Mouse (Mus musculus) hindbrain, embryonic 10.5 days (tissue): ENCODE results near the gene Gba2. TPM values are rescaled to one million over a fixed set of nuclear protein-coding genes. Genes with fewer than 3 reads are reported as not detected.

ENCODE experiments used
- DNase-seq: peaks from one replicate; pipeline ENCODE4 v3.0.0-alpha.2; 2017; ENCODE audit warnings: low spot score
- H3K27ac ChIP-seq: fragments of 300-500 bp; sonication (generic); 2 replicates; pipeline ENCODE4 v1.5.1; 2016; ENCODE audit warnings: mild to moderate bottlenecking, moderate library complexity
- H3K27me3 ChIP-seq: fragments of 300-500 bp; sonication (generic); 2 replicates; pipeline ENCODE4 v1.6.1; 2016; ENCODE audit warnings: mild to moderate bottlenecking; ENCODE audit not compliant: poor library complexity, insufficient read depth, severe bottlenecking
- H3K36me3 ChIP-seq: fragments of 300-500 bp; sonication (generic); 2 replicates; pipeline ENCODE4 v1.6.1; 2016; ENCODE audit warnings: mild to moderate bottlenecking, moderate library complexity
- H3K4me1 ChIP-seq: fragments of 300-500 bp; sonication (generic); replicated peaks from 2 replicates; pipeline ENCODE4 v1.6.1; 2016; ENCODE audit warnings: mild to moderate bottlenecking
- H3K4me3 ChIP-seq: fragments of 300-500 bp; sonication (generic); 2 replicates; pipeline ENCODE4 v1.5.1; 2016; ENCODE audit warnings: mild to moderate bottlenecking, moderate library complexity
- H3K9me3 ChIP-seq: fragments of 300-500 bp; sonication (generic); 2 replicates; pipeline ENCODE4 v1.6.1; 2016; ENCODE audit warnings: mild to moderate bottlenecking, moderate library complexity
- WGBS: fragments of 180-500 bp; shearing (Covaris S2); methylation state at CpG from one replicate; pipeline ENCODE4 v1.1.7; 2016; 5-methylcytosine and 5-hydroxymethylcytosine counted together
- polyA plus RNA-seq: library from polyadenylated mRNA; unstranded; fragments of >200 nt; fragmentation: Nextera tagmentation; extraction: Ambion mirVana; gene quantifications from 2 replicates; pipeline ENCODE4 v1.2.1, GENCODE M21; 2016

Gba2 gene
- polyA plus RNA-seq, 1 experiment from 2014 or later: 36.3 TPM

DNA sequence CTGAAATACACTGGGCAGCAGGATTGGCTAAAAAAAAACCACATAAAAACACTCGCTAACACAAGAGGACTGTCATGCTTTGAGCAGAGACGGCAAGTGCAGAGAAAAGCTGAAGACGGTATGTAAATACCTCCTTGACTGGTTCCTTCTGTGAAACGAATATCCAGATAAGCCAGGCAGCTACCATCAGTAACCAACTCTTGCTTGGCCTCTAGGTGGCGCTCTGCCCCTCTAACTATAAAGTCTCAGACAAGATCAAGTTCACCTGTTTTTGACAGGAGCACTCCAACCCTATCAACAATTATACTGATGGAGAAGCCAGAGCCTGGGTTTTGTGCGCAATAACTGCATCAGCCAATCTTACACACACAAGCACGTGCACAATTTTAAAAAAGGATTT lies 48.1 kb downstream of the Gba2 start:
- Histone ChIP-seq H3K27ac (no peak overlapping the region), H3K36me3 (peaks cover 51% of the 10 kb centered on the region), H3K27me3 (peaks cover 13% of the 10 kb centered on the region), H3K4me1 (no peaks in the 10 kb centered on the region), H3K4me3 (no peak overlapping the region), H3K9me3 (no peaks in the 10 kb centered on the region)
- peak; percentile 72 for DNase-seq
- 30% methylated on average over 7 of the region's 7 CpGs for WGBS

DNA sequence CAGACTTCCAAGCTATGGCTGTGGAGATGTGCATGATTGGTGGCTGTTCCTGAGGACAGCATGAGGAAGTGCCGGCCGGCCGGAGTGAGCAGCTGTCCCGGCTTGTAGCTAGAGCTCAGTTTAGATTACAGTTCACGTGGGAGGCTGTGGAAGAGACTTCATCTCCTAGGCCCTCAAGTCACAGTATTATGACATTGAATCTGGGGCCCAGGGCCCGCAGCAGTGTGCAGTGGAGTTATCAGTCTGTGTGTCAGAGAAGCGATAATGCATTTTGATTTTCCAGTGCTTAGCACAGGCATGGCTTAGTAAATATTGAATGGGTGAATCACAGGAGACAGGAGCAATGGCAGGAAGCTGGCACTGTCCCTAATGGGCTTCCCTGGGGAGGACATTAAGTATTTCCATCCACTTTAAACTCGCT lies 48.6 kb downstream of the Gba2 start:
- Histone ChIP-seq H3K4me1 (no peaks in the 10 kb centered on the region), H3K9me3 (no peaks in the 10 kb centered on the region), H3K27ac (no peak overlapping the region), H3K27me3 (peaks cover 18% of the 10 kb centered on the region), H3K4me3 (no peak overlapping the region), H3K36me3 (peaks cover 46% of the 10 kb centered on the region)
- DNase-seq: no peak
- 78% methylated on average over 8 of the region's 8 CpGs for WGBS

DNA sequence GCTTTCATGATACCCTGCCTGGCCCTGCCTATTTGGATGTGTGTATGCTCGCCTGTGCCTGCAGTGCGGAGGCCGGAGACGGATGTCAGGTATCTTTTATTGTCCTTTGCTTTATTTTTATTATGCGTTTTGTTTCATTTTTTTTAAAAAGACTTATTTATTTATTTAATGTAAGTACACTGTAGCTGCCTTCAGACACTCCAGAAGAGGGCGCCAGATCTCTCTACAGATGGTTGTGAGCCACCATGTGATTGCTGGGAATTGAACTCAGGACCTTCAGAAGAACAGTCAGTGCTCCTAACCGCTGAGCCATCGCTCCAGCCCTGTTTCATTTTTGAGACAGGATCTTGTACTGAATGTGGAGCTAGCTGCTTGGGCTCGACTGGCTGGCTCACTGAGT lies 50.2 kb downstream of the Gba2 start:
- H3K4me3 ChIP-seq: no peak overlapping the region
- peaks cover 12% of the 10 kb centered on the region for H3K4me1 ChIP-seq
- H3K27ac ChIP-seq: no peak overlapping the region
- H3K36me3 ChIP-seq: peaks cover 30% of the 10 kb centered on the region
- H3K9me3 ChIP-seq: no peaks in the 10 kb centered on the region
- 83% methylated on average over 9 of the region's 9 CpGs for WGBS
- no peak for DNase-seq
- peaks cover 34% of the 10 kb centered on the region for H3K27me3 ChIP-seq

DNA sequence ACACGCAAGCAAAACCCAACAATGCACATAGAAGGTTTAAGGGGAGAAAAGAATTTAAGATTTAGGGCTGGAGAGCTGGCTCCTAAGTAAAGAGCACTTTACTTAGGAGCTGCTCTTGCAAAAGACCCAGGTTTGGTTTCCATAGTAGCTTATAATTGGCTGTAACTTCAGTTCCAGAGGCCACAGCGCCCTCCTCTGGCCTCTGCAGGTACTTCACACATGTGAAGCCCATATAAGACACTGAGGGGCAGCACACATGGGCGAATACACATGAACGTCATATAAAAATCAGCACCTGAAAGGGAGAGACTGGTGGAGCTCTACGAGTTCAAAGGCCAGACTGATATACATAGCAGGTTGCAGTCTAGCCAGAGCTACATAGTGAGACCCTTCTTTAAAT lies 50.8 kb downstream of the Gba2 start:
- Histone ChIP-seq H3K27ac (no peak overlapping the region), H3K9me3 (no peaks in the 10 kb centered on the region), H3K27me3 (peaks cover 40% of the 10 kb centered on the region), H3K36me3 (peaks cover 24% of the 10 kb centered on the region), H3K4me3 (no peak overlapping the region), H3K4me1 (peaks cover 18% of the 10 kb centered on the region)
- no peak for DNase-seq
- WGBS: 69% methylated on average over 5 of the region's 5 CpGs

GRCm38 (mm10) chr4:43519956-43520355 lies 58.7 kb downstream of the Gba2 start:
- 13% methylated on average over 6 of the region's 6 CpGs for WGBS
- no peak overlapping the region for H3K27ac ChIP-seq
- H3K4me3 ChIP-seq: peak overlapping the region; percentile 35
- peak; percentile 89 for DNase-seq
- H3K9me3 ChIP-seq: no peaks in the 10 kb centered on the region
- H3K4me1 ChIP-seq: peaks cover 64% of the 10 kb centered on the region
- no peaks in the 10 kb centered on the region for H3K36me3 ChIP-seq
- peaks cover 73% of the 10 kb centered on the region for H3K27me3 ChIP-seq

DNA sequence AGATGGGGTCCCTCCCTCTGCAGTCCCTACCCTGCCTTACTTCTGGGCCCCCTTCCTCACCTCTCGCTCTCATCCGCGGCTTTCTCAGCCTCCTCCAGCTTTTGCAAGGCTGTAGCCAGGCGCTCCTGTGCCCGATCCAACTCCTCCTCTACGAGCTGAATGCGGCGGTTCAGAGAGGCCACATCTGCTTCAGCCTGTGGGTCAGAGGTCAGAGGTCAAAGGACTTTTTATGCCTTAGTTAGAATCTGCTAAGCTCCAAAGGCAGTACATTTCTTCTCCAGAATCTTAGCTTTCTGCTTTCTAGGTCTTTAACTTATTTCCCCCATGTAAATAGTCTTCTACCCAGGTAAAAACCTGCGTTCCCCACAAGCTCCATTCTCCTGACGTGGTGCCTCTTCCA lies 59.1 kb downstream of the Gba2 start:
- Histone ChIP-seq H3K36me3 (no peaks in the 10 kb centered on the region), H3K4me3 (peak overlapping the region; percentile 35), H3K9me3 (no peaks in the 10 kb centered on the region), H3K4me1 (peaks cover 63% of the 10 kb centered on the region), H3K27ac (peak overlapping the region; percentile 40; the same call in 1 of the 2 replicates), H3K27me3 (peaks cover 69% of the 10 kb centered on the region)
- peak; percentile 32 for DNase-seq
- 12% methylated on average over 10 of the region's 10 CpGs for WGBS

Other genes starting within 250 kb of the Gba2 start
- gene Rusc2, start 196.9 kb downstream of the Gba2 start, polyA plus RNA-seq: 12.5 and 33.4 TPM in 2 replicates
- gene Fam166b, start 149.7 kb downstream of the Gba2 start, polyA plus RNA-seq: 0.47 TPM in 1 of 2 replicates, not detected in the other
- 7.1 and 8.3 TPM in 2 replicates for gene Tesk1, start 136.9 kb downstream of the Gba2 start, polyA plus RNA-seq
- gene Cd72, start 124.2 kb downstream of the Gba2 start, polyA plus RNA-seq: 1.8 and 2.4 TPM in 2 replicates
- gene Sit1, start 95.1 kb downstream of the Gba2 start, polyA plus RNA-seq: not detected in 2 replicates
- gene Ccdc107, start 86.0 kb downstream of the Gba2 start, polyA plus RNA-seq: 45.2 and 50.9 TPM in 2 replicates
- 47.2 and 50.5 TPM in 2 replicates for gene Arhgef39, start 79.2 kb downstream of the Gba2 start, polyA plus RNA-seq
- gene Car9, start 71.9 kb downstream of the Gba2 start, polyA plus RNA-seq: 0.76 and 0.93 TPM in 2 replicates
- 55.9 and 65.7 TPM in 2 replicates for gene Tpm2, start 55.1 kb downstream of the Gba2 start, polyA plus RNA-seq
- 40.7 and 53.3 TPM in 2 replicates for gene Creb3, start 16.5 kb downstream of the Gba2 start, polyA plus RNA-seq
- 52.8 and 58.9 TPM in 2 replicates for gene Tln1, start 16.2 kb downstream of the Gba2 start, polyA plus RNA-seq
- 20.3 and 25.6 TPM in 2 replicates for gene Rgp1, start 158 bp downstream of the Gba2 start, polyA plus RNA-seq
- 0.88 and 1.0 TPM in 2 replicates for gene Msmp, start 5.6 kb upstream of the Gba2 start, polyA plus RNA-seq
- gene Npr2, start 53.1 kb upstream of the Gba2 start, polyA plus RNA-seq: 22.4 and 26.5 TPM in 2 replicates
- 5.2 and 10.0 TPM in 2 replicates for gene Spag8, start 74.7 kb upstream of the Gba2 start, polyA plus RNA-seq
- 76.4 and 82.0 TPM in 2 replicates for gene Hint2, start 77.6 kb upstream of the Gba2 start, polyA plus RNA-seq
- 5.2 and 9.4 TPM in 2 replicates for gene Tmem8b, start 90.1 kb upstream of the Gba2 start, polyA plus RNA-seq
- gene Fam221b, start 90.3 kb upstream of the Gba2 start, polyA plus RNA-seq: 1.8 and 2.4 TPM in 2 replicates
- gene Olfr70, start 121.9 kb upstream of the Gba2 start, polyA plus RNA-seq: not detected in 2 replicates
- not detected in 2 replicates for gene Olfr71, start 131.4 kb upstream of the Gba2 start, polyA plus RNA-seq
- gene Hrct1, start 148.3 kb upstream of the Gba2 start, polyA plus RNA-seq: 0.25 and 0.44 TPM in 2 replicates
- not detected in 2 replicates for gene Spaar, start 151.2 kb upstream of the Gba2 start, polyA plus RNA-seq
- not detected in 2 replicates for gene Olfr159, start 192.1 kb upstream of the Gba2 start, polyA plus RNA-seq
- not detected in 2 replicates for gene Olfr156, start 245.0 kb upstream of the Gba2 start, polyA plus RNA-seq